Mouse (Mus musculus) urinary bladder, postnatal 10 days (tissue): ENCODE data around the gene 1700020N01Rik.

Experiments
- DNase-seq: peaks from one replicate; pipeline ENCODE4 v3.0.0; 2022; ENCODE audit warnings: low spot score

Gene 1700020N01Rik

GRCm38 (mm10) chr10:21592896-21593380 is at the start of gene 1700020N01Rik:
Gene 1700020N01Rik (plus strand): TSS chr10:21593145.
- no peak for DNase-seq

DNA sequence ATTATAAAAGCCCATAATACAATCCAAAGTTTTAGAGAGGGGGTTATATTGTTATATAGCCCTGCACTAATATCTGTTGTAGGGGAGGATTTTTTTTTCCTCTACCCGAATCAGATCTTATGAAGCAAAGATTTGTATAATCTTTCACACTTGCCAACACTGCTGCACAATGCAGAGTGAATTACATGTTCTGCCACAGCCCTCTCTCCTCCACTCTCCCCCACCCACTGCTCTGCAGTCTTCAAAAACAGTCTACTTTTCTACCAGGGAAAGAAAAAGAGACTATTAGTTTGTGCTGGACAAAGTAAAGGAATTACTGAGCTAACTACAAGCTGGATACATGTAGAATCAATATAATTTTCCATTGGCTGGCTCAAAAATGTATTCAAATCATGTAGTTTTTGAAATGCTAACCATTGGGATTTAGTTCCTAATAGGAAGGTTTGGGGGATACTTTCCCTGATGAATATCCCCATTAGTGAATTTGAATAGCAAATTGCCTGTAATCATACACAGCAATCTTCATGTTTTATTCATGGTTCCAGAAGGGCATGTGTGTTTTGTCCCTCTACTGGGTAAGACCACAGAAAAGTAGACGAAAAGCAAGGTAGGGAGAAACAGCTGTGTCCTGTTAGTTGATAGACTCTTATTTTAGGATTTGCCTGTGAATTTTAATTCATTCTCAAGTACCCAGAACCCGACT is 49.2 kb upstream of the 1700020N01Rik start:
- DNase-seq, result no peak

DNA sequence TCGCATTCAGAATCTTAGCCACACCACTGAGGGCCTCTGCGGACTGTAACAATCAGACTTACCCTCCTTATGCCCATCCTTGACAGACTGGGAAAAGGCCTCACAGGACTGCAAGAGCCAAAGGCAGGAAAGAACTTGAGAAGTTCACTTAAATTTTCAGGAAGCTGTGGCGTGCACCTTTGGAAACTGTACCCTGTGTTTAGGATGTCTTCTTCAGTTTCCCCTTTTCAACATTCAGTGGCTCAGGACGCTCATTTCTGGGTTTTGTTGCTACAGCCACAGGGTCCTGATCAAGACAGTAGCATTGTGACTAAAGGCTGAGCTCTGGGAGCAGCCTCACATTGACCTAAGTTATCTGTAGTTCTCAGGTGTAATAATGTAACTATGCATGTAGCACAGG is 48.2 kb upstream of the 1700020N01Rik start:
- DNase-seq, result no peak

DNA sequence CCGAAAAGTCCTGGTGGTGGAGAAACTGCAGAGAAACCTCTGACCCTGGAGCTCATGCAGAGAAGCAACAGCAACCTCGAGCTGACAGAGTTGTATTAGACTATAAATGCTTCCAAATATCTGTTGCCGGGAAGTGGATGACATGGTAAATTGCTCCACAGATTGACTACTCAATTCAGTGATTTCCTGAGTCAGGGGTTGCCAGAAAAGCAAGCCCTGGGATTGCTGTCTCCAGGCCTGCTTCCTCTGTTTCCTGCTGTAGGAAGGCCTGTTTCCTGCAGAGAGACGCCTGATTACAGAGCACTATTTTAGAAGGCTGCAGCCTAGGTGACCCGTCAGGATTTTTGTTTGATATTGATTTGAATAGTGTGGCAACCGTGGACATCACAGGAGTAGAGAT is 47.5 kb upstream of the 1700020N01Rik start:
- DNase-seq, result no peak

- DNase-seq, result no peak
These were observed 44.0 kb upstream of the 1700020N01Rik start for GRCm38 (mm10) chr10:21548871-21549505.

DNA sequence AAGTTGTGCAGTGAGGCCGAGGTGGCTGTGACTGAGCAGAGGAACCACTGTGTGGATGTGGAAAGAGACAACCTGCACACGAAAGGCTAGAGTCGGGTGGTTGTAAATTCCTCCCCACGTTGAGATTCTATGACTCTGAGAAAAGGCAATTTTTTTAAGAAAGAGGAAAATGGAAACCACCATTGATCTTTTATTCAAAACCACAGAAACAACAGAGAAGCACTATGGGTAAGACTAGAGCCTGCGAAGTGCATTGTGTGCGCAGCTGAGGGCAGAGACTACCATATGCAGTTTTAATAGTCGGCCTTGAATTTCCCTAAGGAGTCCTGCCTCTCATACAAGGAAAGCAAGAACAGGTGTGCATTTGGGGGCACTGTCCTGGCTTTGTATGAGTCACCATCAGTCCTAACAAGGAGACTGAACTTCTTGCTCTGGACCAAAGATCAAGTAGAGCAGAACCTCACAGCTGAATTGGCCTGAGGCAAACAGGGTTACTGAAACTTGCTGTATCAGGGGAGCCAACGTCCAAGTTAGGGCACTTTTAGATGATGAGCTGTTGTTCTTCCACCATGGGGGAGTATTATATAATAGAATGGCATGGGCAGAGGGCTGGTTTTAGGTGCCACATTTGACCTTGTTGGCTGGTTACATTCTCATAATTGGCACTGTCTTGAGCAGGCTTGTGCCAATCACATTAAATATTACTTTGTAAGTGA is 39.8 kb upstream of the 1700020N01Rik start:
- DNase-seq, result no peak

- DNase-seq, result no peak
These were observed 39.3 kb upstream of the 1700020N01Rik start for GRCm38 (mm10) chr10:21553683-21554035.

GRCm38 (mm10) chr10:21554896-21555580 is 37.9 kb upstream of the 1700020N01Rik start:
- no peak for DNase-seq

DNA sequence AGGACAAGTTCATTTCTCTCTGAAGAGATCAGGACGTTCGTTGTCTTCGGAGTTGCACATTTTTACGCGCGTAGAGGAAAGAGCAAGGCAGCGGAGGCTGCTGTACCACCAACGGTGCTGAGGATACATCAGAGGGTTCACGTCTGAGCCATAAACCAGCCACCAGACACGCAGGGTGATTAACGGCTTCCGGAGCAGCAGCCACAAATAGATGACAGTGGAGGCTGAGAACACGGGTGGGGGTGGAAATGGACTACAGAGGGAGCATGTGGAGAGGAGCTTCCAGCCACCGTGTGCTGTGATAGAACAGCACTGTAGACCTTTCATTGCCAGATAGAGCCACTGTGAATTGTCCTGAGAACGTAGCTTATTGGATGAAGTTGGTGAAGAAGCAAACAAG is 33.2 kb upstream of the 1700020N01Rik start:
- DNase-seq, result no peak

DNA sequence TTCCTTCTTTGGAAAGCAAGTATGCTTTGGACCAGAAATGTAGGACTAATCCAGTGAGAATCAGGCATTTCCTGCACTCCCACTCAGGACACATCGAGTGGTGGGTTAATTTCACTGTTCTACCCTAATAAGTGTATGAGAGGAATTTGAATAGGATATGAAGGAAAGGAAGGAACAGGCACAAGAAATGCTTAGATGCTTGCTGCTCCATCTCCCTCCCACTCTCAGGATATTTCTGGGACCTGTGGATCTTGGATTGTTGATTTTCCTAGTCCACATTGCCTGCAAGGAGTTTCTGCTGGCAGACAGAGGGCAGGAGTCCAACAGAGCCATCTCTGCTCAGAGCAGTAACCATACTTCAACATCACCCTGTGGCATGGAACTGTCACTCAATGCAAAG is 31.8 kb upstream of the 1700020N01Rik start:
- no peak for DNase-seq

GRCm38 (mm10) chr10:21563446-21563845 is 29.5 kb upstream of the 1700020N01Rik start:
- DNase-seq, result no peak

DNA sequence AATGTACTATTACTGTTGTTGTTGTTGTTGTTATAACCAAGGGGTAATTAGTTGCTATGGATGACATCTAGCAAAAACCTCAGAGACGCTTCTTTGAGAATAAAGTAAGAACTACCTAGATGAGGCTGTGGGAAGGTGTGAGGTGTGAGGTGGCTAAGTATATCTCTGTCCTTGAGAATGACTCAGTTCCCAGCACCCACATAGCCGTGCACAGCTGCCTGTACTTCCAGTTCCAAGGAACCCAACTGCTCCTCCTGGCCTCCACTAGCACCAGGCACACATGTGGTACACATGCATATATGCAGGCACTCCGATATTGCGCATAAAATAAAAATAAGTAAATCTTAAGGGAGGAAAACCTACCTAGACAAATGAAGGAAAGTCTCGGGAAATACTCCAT is 28.8 kb upstream of the 1700020N01Rik start:
- DNase-seq, result no peak

- DNase-seq, result no peak
These were observed 26.9 kb upstream of the 1700020N01Rik start for GRCm38 (mm10) chr10:21566074-21566473.

GRCm38 (mm10) chr10:21571615-21572014 is 21.3 kb upstream of the 1700020N01Rik start:
- no peak for DNase-seq

- DNase-seq, result no peak
These were observed 19.2 kb upstream of the 1700020N01Rik start for GRCm38 (mm10) chr10:21573713-21574112.

- DNase-seq, result no peak
These were observed 17.1 kb upstream of the 1700020N01Rik start for GRCm38 (mm10) chr10:21575806-21576378.

DNA sequence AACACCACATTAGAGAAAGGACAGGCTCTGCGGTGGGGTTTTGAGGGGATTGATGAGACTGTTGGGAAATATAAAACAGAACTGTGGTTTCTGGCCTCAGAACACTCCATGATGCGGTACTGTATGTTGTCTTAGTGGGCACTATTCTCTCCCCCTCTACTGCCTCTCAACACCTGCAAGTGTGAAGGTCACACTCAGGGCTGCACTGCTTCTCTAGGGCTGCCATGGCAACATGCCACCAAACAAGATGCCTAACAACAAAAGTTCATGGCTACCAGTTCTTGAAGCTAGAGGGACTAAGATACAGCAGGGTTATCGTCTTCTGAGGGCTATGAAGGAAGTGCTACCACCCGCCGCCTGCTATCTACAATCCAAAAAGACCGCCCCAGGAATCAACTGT is 15.1 kb upstream of the 1700020N01Rik start:
- DNase-seq, result no peak

GRCm38 (mm10) chr10:21581546-21581945 is 11.4 kb upstream of the 1700020N01Rik start:
- no peak for DNase-seq

GRCm38 (mm10) chr10:21587041-21587440 is 5.9 kb upstream of the 1700020N01Rik start:
- no peak for DNase-seq

DNA sequence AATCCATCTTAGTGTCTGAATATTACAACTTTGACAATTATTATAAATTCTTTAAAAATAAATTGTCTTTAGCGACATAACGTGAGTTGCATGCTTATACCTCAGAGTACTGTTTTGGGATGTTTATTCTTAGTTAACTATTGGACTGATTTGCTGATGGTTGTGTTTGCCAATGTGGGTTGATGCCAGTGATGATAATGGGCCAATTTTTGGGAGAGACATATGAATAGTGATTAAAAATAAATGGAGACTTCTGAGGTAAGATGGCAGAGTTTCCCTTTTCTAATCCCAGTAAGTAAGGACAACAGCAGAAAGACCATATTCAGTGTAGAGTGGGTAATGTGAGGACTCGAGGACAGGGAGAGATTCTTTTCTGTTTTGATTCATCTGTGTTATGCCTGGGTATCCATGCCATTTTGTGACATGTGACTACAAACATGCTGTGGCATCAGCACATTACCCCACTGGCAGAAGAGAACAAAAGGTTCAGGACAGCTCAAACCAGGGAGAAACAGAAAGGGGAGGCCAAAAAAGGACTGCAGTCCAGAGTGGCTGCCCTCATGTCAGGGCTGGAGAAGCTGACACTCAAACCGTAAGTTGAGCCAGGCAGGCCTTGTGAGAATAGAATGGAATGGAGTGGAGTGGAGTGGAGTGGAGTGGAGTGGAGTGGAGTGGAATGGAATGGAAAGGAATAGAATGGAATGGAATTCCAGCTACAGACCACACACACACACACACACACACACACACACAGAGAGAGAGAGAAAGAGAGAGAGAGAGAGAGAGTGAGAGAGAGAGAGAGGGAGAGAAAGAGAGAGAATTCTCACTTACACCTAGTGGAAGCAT is 4.7 kb upstream of the 1700020N01Rik start:
- no peak for DNase-seq

DNA sequence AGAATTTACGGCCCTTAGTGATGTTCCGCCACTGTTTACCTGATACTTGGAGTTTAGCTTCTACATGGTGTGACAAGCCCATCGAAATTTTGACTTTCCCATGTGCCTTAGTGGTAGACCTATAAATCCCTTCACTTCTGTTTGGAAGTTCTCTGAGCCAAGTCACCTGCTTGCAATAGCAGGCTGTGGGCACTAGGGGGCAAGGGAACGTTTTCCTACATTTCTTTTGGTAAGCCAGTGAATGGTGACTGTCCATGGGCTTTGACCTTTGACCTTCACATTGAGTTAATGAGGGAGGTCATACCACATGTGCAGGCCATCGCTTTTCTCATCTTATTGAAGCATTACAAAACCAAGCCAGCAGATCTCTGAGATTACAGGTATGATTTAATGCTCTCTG is 8.0 kb downstream of the 1700020N01Rik start:
- no peak for DNase-seq
